Mouse (Mus musculus): ENCODE measurements around the gene 4921504E06Rik. TPM values are rescaled to one million over a fixed set of nuclear protein-coding genes. Genes with fewer than 3 reads are reported as not detected.

Gene 4921504E06Rik
- total RNA-seq, 2 experiments from 2014 or later = not detected

DNA sequence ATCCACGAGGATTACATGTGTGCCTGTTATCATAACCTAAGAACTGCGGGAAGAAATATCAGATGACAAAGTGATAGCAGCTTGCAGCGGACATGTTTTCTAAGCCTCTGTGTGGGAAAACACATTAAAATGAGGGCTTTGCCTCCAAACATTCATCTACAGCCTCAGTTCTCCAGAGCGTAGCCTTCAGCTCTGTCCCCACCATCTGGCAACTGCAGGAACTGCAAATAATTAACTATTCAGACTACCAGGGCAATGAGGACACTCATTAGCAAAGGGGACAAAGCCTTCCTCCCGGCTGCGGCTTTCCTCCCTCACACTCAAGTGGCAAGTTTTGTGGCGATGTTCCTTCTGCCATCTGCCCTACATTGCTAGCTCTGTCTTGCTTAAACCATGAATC, 33.9 kb downstream of the 4921504E06Rik start:
- intact Hi-C loops (cut with DNase I) = loop anchor here (5.0 kb wide), 1 partner anchor 102 kb away; no protein-coding TSS in a partner anchor
- DNase-seq (ENCODE audit: extremely low spot score in 1 of 2, low spot score in 2 of 2) = peak; percentile 50 to 55

DNA sequence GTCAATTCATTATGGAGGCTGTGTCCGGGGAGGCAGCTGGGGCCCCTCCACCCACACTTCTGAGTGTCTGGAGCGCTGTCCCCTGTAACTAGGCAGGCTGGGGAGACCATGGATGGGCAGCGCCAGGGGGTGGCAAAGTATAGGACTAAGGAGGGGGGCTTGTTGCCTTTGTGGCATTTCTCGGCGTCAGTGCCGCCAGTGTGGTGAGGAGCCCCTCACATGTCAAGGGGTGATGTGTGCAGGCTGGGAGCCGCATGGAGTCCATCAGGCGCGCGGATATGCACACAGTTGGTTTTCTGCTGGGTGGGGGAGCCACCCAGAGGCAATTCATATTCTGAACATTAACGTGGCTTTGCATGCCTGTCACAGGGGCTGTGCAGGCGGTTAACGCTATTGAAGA, 35.8 kb downstream of the 4921504E06Rik start:
- no peak for DNase-seq (ENCODE audit: extremely low spot score in 1 of 2, low spot score in 2 of 2)
- intact Hi-C loops (cut with DNase I) = no loop called here

DNA sequence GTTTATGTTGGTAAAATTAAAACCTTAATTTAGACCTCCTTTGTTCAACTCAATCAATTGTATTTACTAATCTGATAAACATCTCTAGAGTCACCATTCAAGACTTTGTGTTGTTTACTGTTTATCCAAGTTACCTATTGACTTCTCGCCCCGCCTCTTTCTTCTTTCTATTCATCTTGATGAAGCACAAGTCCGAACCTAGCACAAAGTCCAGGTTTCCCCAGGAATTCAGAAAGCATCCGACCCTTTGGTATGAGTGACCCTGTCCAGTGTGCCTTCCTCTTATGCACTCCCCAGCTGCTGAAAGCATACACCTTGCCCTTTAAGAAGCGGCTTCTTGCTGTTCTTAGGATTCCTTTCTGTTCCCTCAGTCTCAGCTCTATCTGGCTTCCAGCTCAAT, 41.3 kb downstream of the 4921504E06Rik start:
- intact Hi-C loops (cut with DNase I) = no loop called here
- no peak for DNase-seq (ENCODE audit: extremely low spot score in 1 of 2, low spot score in 2 of 2)

DNA sequence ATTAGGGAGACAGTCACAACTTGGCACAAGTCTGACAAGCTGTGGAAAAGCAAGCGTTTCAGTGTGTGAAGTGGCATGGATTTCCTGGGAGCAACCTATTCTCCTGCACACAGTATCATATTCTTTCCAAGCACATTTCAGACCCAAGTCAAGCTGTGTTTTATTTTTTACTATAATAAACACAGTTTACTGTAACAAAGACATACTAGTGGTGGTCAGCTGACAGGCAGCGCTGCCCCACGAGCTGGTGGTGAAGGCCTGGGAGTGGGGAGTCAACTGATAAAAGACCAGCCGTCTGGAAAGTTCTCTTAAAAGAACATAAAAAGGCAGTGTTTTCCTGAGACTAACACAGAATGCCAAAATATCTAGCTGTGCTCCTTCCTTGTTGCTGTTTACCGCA, 42.7 kb downstream of the 4921504E06Rik start:
- no peak for DNase-seq (ENCODE audit: extremely low spot score in 1 of 2, low spot score in 2 of 2)
- intact Hi-C loops (cut with DNase I) = no loop called here

DNA sequence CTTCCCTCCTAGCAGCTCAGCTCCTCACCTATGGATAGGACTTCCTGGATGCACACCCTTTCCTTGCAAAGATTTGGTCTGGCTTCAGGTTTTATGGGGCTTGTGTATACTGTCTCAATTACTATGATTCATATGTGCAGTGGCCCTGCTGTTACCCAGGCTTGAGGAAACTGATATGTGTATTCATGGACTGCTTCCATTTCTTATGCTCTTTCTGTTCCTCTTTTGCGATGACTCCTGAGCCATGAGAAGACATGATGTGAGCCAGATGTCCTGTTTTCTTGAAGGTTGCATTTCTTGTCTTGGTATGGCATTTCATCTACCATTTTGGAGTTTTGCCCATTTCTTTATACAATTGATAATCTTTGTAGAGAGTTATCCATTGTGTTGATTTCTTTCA, 48.0 kb downstream of the 4921504E06Rik start:
- intact Hi-C loops (cut with DNase I) = no loop called here
- no peak for DNase-seq (ENCODE audit: extremely low spot score in 1 of 2, low spot score in 2 of 2)

DNA sequence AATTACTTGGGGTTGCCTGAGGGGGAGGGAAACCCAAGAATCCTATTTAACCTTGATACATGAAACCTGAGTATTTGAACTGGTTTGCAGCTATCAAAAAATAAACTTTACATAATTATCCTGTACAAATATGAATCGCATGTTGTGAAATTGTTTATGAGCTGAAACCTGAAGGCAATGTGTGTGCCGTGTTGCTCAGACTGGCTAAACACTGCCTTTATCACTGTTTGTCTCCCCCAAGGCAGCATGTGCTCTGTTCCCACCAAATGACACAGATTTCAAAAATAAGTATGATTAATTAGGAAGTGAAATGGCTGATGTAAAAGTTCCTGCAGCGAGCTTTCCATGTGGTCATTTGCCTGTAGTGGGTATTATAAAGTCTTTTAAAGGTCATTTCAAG, 63.5 kb downstream of the 4921504E06Rik start:
- intact Hi-C loops (cut with DNase I) = no loop called here
- DNase-seq (ENCODE audit: extremely low spot score in 1 of 2, low spot score in 2 of 2) = no peak

DNA sequence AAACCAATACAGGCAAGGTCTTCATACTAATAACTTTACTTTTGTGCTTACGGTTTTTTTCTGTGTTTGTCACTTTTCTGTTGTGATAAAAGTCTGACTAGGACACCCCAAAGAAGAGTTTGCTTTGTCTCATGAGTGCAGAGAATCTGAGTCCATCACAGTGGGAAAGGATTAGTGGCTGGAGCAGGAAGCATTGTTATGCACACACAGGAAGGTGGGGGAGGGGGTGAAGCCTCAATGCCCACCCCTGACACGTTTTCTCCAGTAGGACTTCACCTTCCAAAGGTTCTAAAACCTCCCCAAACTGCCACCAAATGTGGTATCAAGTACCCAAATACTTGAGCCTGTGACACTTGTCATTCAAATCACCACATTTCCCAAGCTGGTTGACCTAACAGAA, 91.8 kb downstream of the 4921504E06Rik start:
- DNase-seq (ENCODE audit: extremely low spot score in 1 of 2, low spot score in 2 of 2) = no peak
- intact Hi-C loops (cut with DNase I) = no loop called here

DNA sequence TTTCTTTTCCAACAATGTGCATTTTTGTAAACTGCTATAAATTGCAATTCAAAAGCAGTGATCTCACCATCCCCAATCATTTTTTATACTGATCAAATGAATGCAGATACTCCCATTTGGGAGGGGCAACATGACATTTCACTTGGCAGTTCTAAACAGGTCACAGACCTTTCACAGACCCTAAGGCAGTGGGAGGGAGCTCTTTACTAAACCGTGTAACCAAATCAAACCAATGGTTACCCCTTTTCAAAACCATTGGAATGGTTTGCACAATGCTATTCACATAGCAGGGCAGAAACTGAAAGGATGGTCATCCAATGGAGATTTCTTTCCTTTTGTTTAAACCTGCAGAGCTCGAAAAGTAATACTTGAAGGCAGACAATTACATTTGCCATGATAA, 94.9 kb downstream of the 4921504E06Rik start:
- intact Hi-C loops (cut with DNase I) = no loop called here

DNA sequence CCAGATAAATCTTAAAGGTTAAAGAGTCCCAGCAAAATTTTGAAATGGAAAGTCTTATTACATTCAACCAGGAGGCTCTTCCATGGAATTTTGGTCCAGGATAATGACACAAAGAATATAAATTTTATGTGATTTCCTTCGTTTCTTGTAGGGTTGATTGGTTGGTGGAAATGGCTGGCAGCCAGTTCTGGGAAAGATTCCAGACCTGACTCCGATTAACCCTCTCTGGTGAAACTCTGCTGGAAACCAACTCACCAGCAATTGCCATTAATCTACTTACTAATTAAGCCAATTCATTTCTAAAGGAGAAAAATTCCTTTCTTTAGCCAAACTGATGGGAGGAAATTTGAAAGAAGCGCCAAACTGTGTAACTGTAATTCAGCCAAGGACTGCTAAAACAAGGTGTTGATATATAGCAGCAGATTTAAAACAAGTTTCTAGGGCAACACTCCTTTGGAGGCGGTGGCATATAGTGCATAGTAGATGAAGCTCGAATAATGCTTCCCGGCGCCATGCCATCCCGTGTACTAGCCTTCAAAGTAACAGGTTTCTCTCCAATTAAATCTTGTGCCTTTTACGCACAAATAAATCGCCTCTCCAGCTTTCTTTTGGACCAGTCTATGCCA, 97.7 kb downstream of the 4921504E06Rik start:
- intact Hi-C loops (cut with DNase I) = no loop called here
- no peak for DNase-seq (ENCODE audit: extremely low spot score in 1 of 2, low spot score in 2 of 2)

More for the DNA sequence above, 94.9 kb downstream of the 4921504E06Rik start:
- no peak for DNase-seq (ENCODE audit: extremely low spot score in 1 of 2, low spot score in 2 of 2)

DNA sequence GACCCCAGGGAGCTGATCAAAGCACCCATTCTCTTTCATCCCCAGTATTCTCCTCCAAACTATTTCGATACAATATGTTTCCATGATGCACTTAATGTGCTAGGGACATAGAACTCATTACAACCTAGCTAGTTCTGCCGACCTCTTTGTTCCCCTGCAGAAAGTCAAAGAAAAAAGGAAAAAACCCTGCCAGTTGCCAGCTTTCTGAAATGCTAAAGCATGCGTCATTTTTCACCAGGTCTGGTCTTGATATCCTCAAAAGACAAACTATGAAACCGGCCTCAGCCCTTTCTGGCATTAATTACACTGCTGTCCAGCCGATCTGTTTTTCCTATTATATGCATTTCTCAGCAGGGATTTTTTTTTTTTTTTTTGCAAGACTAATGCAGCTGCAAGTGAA, 98.5 kb downstream of the 4921504E06Rik start:
- intact Hi-C loops (cut with DNase I) = no loop called here
- DNase-seq (ENCODE audit: extremely low spot score in 1 of 2, low spot score in 2 of 2) = no peak

DNA sequence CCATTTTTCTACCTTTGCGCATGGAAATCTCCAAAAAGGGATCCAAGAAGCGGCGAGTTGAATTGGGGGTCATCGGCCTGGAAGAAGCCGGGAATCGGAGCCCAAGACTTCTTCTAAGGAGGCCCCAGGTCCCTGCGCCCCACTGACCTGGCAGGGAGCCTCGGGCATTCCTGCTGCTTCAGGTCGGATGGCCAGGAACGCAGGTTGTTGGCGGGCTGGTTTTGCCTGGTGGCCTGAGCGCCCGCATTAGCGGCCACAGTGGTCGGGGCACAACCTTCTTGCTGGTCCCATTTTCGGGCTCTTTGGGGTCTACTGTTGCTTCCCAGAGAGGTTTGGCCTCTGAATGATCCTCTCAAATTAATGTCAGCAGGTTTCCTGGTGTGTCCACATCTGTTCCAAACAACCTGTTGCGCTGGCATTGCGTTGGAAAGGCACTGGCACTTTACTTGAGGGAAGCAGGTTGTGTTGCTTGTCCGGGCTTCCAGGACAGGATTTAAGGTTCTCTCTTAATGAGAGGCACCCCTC, 101.1 kb downstream of the 4921504E06Rik start:
- no peak for DNase-seq (ENCODE audit: extremely low spot score in 1 of 2, low spot score in 2 of 2)
- intact Hi-C loops (cut with DNase I) = no loop called here

DNA sequence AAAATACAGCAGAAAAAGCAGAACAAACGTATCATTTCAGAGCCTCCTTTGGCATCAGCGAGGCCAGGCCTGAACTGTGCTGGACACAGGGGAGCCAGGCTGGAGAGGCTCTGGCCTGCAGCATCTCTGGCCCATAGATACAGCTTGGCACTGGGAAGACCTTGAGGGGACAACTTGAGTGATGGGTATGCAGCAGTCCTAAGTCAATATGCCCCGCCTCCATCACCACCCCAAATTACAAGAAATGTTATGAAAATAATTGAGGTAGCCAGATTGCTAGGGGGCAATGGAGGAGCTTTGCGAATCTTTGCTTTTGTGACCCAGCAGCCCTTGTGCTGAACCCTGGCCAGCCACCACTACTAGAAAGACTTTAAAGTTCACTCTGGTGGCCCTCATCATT, 104.4 kb downstream of the 4921504E06Rik start:
- intact Hi-C loops (cut with DNase I) = no loop called here
- no peak for DNase-seq (ENCODE audit: extremely low spot score in 1 of 2, low spot score in 2 of 2)

DNA sequence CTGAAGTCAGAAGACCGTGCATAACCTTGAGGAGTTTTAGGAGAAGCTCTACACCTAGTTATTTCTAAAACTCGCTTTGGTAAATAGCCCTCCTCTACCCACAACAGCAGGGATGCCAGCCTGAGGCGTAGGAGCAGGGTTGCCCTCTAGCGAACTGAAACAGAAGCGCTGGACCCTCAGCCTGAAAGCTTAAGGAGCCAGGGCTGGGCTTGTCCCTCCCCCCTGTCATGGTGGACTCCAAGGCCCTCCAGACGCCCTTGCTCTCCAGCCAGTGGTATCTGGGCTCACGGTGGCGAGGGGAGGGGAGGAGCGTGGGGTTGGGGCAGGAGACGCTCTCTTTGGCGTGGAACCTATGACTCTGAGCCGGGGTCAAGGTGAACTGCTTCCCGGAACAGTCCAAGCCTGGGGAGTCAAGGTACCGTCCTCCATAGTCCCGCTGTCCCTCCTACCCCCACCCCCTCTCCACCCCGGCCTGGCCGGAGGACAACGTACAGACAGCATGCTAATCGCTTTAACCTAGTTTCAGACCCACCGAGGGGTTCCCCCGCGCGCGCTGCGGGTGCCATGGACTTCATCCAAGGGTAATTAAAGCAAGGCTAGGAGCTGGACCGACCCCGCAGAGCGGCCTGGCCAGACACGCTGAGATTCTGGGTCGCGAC, 105.5 kb downstream of the 4921504E06Rik start:
- peak in 1 of 2 experiments; percentile 45 for DNase-seq (ENCODE audit: extremely low spot score in 1 of 2, low spot score in 2 of 2)
- intact Hi-C loops (cut with DNase I) = no loop called here

DNA sequence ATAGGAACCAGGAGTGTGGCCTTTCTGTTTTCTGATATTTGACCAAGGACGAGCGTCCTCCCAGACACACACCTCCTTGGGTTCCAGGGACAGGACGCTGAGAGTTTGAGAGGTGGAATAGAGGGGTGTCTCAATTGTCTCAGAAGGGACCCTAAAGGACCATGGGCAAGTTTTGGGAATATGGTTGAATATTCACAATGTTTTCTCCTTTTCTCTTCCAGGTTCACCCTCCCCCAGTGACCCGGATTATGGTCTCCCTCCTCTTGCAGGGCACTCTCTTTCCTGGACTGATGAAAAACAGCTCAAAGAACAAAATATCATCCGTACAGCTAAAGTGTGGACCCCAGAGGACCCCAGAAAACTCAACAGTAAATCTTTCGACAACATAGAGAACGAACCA, 107.0 kb downstream of the 4921504E06Rik start:
- intact Hi-C loops (cut with DNase I) = no loop called here
- no peak for DNase-seq (ENCODE audit: extremely low spot score in 1 of 2, low spot score in 2 of 2)

DNA sequence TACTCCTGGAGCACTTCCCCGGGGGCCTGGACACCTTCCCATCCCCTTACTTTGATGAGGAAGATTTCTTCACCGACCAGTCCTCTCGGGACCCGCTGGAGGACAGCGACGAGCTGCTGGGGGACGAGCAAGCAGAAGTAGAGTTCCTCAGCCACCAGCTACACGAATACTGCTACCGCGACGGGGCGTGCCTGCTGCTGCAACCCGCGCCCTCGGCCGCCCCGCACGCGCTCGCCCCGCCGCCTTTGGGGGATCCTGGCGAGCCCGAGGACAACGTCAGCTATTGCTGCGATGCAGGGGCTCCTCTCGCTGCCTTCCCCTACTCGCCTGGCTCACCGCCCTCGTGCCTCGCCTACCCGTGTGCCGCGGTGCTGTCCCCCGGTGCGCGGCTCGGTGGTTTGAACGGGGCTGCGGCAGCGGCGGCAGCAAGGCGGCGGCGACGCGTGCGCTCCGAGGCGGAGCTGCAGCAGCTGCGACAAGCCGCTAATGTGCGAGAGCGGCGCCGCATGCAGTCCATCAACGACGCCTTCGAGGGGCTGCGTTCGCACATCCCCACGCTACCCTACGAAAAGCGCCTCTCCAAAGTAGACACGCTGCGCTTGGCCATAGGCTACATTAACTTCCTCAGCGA, 107.7 kb downstream of the 4921504E06Rik start:
- DNase-seq (ENCODE audit: extremely low spot score in 1 of 2, low spot score in 2 of 2) = peak in 1 of 2 experiments; percentile 25

DNA sequence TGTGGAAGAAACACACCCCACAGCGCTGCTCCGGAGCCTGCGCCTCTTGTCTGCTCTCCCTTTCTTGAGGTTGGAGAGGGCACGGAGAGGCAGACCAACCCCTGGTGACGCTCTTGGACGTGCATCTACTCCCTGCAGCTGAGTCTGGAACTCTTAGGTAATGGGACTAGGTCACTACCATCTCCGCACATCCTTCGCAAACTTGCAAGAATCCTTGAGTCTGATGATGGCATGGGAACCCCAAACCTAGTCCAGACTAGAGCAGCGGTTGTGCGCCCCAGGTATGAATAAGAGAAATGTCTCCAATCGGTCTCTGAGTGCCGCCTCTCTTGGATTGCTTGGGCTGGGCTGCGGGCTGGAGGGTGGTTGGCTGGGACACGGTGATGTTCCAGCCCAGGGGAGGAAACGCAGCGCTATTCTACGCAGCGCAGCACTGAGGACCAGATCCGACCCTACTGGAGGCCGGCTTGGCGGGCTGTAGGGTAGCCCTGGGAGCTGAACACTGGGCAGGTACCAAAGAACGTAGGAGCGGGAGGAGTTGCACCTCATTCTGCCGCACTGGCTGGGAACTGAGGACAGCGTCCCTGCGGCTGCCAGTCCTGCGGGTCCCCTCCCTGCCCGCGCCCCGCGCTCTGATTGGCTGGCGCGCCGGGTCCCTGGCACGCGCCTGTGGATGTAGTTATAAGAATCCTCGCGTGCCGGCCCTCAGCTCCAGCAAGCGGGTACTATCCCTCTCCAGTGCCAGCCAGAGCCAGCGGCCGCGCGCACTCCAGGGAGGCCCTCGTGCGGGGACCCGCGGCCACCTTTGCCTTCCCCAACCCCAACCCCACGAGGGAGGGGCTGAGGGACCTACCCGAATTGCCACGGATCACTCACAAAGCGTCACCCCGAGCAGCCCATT, 108.5 kb downstream of the 4921504E06Rik start, which contains the start of gene Ptf1a:
TSS of gene Ptf1a (plus strand) at position 733 of the 901 bp plus-strand sequence.
- intact Hi-C loops (cut with DNase I) = no loop called here
- peak in 1 of 2 experiments; percentile 27 for DNase-seq (ENCODE audit: extremely low spot score in 1 of 2, low spot score in 2 of 2)

More for the DNA sequence above, 107.7 kb downstream of the 4921504E06Rik start:
- intact Hi-C loops (cut with DNase I) = no loop called here

DNA sequence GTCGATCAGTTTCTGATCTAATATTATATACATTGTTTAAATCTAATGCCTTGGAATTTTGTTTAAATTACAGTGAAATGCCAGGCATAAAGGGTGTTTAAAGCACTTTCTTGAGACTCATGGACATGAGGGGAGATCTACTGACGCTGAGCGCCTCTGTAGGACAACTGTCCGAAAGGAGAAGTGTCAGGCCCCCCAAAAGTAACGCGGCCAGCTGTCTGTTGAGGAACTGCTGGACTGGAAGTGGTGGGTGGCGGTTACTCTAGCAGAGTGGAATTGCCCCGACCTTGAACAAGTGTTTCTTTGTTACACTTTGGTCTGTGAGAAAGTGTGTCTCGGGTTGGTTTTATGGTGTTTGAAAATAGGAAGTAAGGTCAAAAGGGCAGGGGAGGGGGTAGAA, 109.4 kb downstream of the 4921504E06Rik start:
- no peak for DNase-seq (ENCODE audit: extremely low spot score in 1 of 2, low spot score in 2 of 2)
- intact Hi-C loops (cut with DNase I) = no loop called here

DNA sequence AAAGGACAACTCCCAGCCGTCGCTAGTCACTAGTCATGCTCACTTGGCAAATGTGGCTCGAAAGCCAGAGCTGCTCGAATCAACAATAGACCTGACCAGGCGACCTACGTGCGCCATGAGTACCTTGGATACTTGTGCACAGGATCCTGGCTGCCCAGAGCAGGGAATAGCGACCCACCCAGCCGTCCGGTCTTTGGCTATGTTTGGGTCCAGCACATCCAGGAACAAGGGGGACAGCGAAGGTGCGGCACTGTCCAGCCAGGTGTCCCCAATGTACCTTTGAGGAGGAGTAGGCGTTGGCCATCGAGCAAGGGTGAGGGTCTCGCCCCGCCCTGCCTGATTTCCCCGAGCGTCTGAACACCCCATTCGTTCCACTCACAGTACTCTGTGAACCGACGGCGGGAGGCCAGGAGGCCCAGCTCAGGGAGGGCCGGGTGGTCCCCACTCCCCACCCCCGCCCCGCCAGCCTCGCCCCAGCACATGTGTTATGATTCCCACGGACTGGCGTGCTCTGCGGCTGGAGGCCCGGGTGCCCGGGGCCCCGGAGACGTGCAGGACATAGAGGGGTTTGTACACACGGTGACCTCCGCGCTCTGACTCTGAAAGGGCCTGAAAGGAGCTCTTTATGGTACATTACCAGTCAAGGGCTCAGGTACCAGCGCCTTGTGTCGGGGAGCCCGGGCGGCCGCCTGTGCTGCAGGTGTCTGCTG, 121.9 kb downstream of the 4921504E06Rik start:
- intact Hi-C loops (cut with DNase I) = no loop called here
- DNase-seq (ENCODE audit: extremely low spot score in 1 of 2, low spot score in 2 of 2) = no peak
